12 mouse cellular contexts compared by ENCODE assay signal in genomic region chr14:96908737-96909136, GRCm38 (mm10).
DNase-seq lines count a peak whose midpoint lies in the region; ATAC-seq and TF ChIP-seq lines count a peak whose summit lies in the region.
"Had no signal": no experiment of that assay in that cellular context is flagged by ENCODE, and none has a peak within 500 bp of the region (broad histone marks: within the 10 kb centered on the region; RNA-seq: fewer than 3 reads in every experiment).

No protein-coding gene starts in this region.

- intact Hi-C loops in heart, postnatal 36 days (cut with DNase I), result loop anchor here (2.0 kb wide), 1 partner anchor 962 kb away; no protein-coding TSS in a partner anchor

- no peak for TF ChIP-seq POLR2A in liver, adult 2 months (IDR thresholded peaks at IDR 0.05; ENCODE audit: extremely low read depth, insufficient read depth, low read length)

- in situ Hi-C loops in Patski (cut with MboI; ENCODE audit: low pct_unique_long_range_greater_than_20kb), result loop anchor here (5.0 kb wide), 1 partner anchor 406 kb away; no protein-coding TSS in a partner anchor

- H3K9ac ChIP-seq in liver, adult 2 months (ENCODE audit: low read depth, low read length), result no peak overlapping the region
- no peak overlapping the region for H3K9ac ChIP-seq in liver, embryonic 12.5 days
- no peak overlapping the region for H3K9ac ChIP-seq in midbrain, embryonic 15.5 days

- no peaks in the 10 kb centered on the region for H3K27me3 ChIP-seq in liver, adult 2 months (ENCODE audit: control insufficient read depth, insufficient read depth, low read length)
- H3K27me3 ChIP-seq in liver, embryonic 12.5 days (replicated peaks), result no peaks in the 10 kb centered on the region
- no peaks in the 10 kb centered on the region for H3K27me3 ChIP-seq in Patski
- H3K27me3 ChIP-seq in midbrain, embryonic 15.5 days (replicated peaks), result no peaks in the 10 kb centered on the region
- H3K27me3 ChIP-seq: megakaryocyte, embryonic 14.5 days had no signal

- H3K9me3 ChIP-seq in liver, embryonic 12.5 days (replicated peaks), result no peaks in the 10 kb centered on the region
- no peaks in the 10 kb centered on the region for H3K9me3 ChIP-seq in midbrain, embryonic 15.5 days
- H3K9me3 ChIP-seq: megakaryocyte, embryonic 14.5 days had no signal

- POLR2A ChIA-PET in Patski (lab: Charles Lee), result no interaction called here

- CTCF ChIA-PET in Patski (lab: Charles Lee), result interaction anchor here (2.2 kb wide), 1 partner anchor 961 kb away, joined by 5 read pairs; no protein-coding TSS in a partner anchor

- WGBS in liver, adult 2 months, result 5% methylated on average over 2 of the region's 2 CpGs
- 5% methylated on average over 2 of the region's 2 CpGs for WGBS in liver, embryonic 12.5 days (ENCODE audit: insufficient replicate concordance)
- WGBS in midbrain, embryonic 15.5 days, result 7% methylated on average over 2 of the region's 2 CpGs

- H3K4me1 ChIP-seq in liver, adult 2 months (ENCODE audit: control insufficient read depth, insufficient read depth, low read length), result no peaks in the 10 kb centered on the region
- H3K4me1 ChIP-seq in liver, embryonic 12.5 days, result no peaks in the 10 kb centered on the region
- no peaks in the 10 kb centered on the region for H3K4me1 ChIP-seq in midbrain, embryonic 15.5 days
- H3K4me1 ChIP-seq: megakaryocyte, embryonic 14.5 days had no signal

- no peak overlapping the region for H3K27ac ChIP-seq in liver, adult 2 months (replicated peaks; ENCODE audit: insufficient read depth, low read depth, low read length)
- H3K27ac ChIP-seq in liver, embryonic 12.5 days, result no peak overlapping the region
- no peak overlapping the region for H3K27ac ChIP-seq in midbrain, embryonic 15.5 days

- no peak overlapping the region for H3K4me3 ChIP-seq in liver, adult 2 months (ENCODE audit: insufficient read depth, low read depth, low read length)
- H3K4me3 ChIP-seq in liver, embryonic 12.5 days, result no peak overlapping the region
- H3K4me3 ChIP-seq in midbrain, embryonic 15.5 days, result no peak overlapping the region
- H3K4me3 ChIP-seq: megakaryocyte, embryonic 14.5 days had no signal

- ATAC-seq in liver, embryonic 12.5 days, result no peak
- ATAC-seq in Patski, result no peak
- peak; percentile 30; the same call in 1 of the 2 replicates for ATAC-seq in midbrain, embryonic 15.5 days (replicated peaks)

- H3K36me3 ChIP-seq in liver, adult 2 months (ENCODE audit: control insufficient read depth, insufficient read depth, low read length), result no peaks in the 10 kb centered on the region
- H3K36me3 ChIP-seq in liver, embryonic 12.5 days, result no peaks in the 10 kb centered on the region
- no peaks in the 10 kb centered on the region for H3K36me3 ChIP-seq in midbrain, embryonic 15.5 days (replicated peaks)

- no peak for TF ChIP-seq CTCF in liver, adult 2 months (IDR thresholded peaks at IDR 0.05; ENCODE audit: low read depth, low read length)
- TF ChIP-seq CTCF in Patski (IDR thresholded peaks at IDR 0.05), result peak; percentile 46

- no peak overlapping the region for H3K4me2 ChIP-seq in liver, embryonic 12.5 days
- no peak overlapping the region for H3K4me2 ChIP-seq in midbrain, embryonic 15.5 days

- peak; percentile 13 for DNase-seq in liver, adult 2 months (ENCODE audit: extremely low read depth, low read depth, low spot score)
- DNase-seq in Patski (ENCODE audit: low read depth, low spot score), result no peak
- peak; percentile 7 for DNase-seq in embryo, embryonic 9.5 days (ENCODE audit: extremely low spot score)
- DNase-seq in adrenal gland, postnatal 4 days (ENCODE audit: low spot score in 2 of 2), result no peak
- no peak for DNase-seq in heart, postnatal 36 days
- no peak for DNase-seq in spleen, postnatal 36 days (ENCODE audit: low spot score in 2 of 2)
- DNase-seq: adrenal gland, postnatal 14 days; layer of hippocampus, adult 9-11 months; right cerebral cortex, postnatal 4 days had no signal

- no peaks in the 10 kb centered on the region for H3K79me2 ChIP-seq in liver, adult 2 months (ENCODE audit: control insufficient read depth, insufficient read depth, low read length)

Comparison
In these comparisons a context has a peak if more than half of its experiments do, and no peak if none do; other contexts are left out.
1. DNase-seq: peak in liver, adult 2 months (single experiment) and embryo, embryonic 9.5 days (single experiment); none in Patski (single experiment), adrenal gland, postnatal 4 days (0 of 2), heart, postnatal 36 days (0 of 2) and spleen, postnatal 36 days (0 of 2).